Mouse (Mus musculus): ENCODE results near the gene 2810004N23Rik. TPM values are rescaled to one million over a fixed set of nuclear protein-coding genes. Genes with fewer than 3 reads are reported as not detected.
A peak's percentile ranks its signal among the peaks of the same experiment; 100 is the strongest.
"Not testable (repeated sequence)": the region's sequence is repeated elsewhere in the genome, so short reads cannot be mapped to it uniquely, and the experiment has no call there.

The 2810004N23Rik gene
- polyA plus RNA-seq, 1 experiment = 15.7 TPM

DNA sequence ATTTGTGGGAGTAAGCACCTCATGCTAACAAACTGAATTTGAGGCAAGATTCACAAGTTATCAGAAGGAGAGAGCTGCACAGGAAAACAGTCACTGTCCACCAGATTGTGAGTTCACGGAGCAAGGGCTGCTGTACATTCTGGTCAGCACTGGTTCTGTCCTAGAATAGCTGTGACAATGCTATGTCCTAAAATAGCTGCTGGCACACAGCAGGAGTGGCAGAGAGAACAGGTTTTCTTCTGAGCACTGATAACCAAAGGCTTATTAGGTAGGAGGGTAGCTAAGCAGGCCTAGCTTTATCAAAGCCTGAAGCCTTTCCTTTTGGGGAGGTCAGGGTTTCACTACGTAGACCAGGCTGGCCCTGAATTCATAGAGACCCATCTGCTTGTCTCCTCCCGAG, 2.7 kb downstream of the 2810004N23Rik start:
- DNase-seq = peak; percentile 37 to 67
- Histone ChIP-seq H3K4me1 (ENCODE audit: control insufficient read depth, insufficient read depth, low read length) (no peaks in the 10 kb centered on the region; the same call in 1 of the 2 replicates), H3K27me3 (ENCODE audit: control insufficient read depth, insufficient read depth, low read length) (no peaks in the 10 kb centered on the region), H3K4me3 (replicated peaks; ENCODE audit: insufficient read depth, low read depth, low read length) (no peak overlapping the region), H3K27ac (ENCODE audit: insufficient read depth, low read length) (peak overlapping the region; percentile 85)
- TF ChIP-seq POLR2A (IDR thresholded peaks at IDR 0.05; ENCODE audit: borderline replicate concordance, insufficient read depth, low read length) (no peak; the same call in 1 of the 2 replicates), CTCF (IDR thresholded peaks at IDR 0.05; ENCODE audit: borderline replicate concordance, insufficient read depth, low read depth, low read length) (no peak)
- WGBS = 24% methylated on average over 3 of the region's 3 CpGs

DNA sequence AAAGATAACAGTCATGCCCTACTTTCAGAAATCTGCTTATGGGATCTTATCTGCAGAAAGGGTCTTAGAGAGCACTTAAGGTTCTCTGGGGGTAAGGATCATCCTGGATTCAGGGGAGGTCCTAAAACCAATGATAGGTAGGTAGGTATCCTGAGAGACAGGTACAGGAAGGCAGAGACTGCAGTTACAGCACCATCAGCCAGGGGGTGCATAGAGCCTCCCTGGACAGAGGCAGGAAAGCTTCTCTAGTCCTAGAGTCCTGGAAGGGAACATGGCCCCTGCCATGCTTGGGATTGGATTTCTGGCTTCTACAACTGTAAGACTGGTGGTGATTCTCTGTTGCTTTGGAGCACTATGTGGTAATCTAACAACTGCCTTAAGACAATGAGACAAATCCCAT, 3.5 kb downstream of the 2810004N23Rik start:
- Histone ChIP-seq H3K4me3 (replicated peaks; ENCODE audit: insufficient read depth, low read depth, low read length) (no peak overlapping the region), H3K4me1 (ENCODE audit: control insufficient read depth, insufficient read depth, low read length) (no peaks in the 10 kb centered on the region; the same call in 1 of the 2 replicates), H3K27me3 (ENCODE audit: control insufficient read depth, insufficient read depth, low read length) (no peaks in the 10 kb centered on the region), H3K27ac (ENCODE audit: insufficient read depth, low read length) (no peak overlapping the region)
- peak; percentile 41; the same call in 1 of the 2 replicates for TF ChIP-seq CTCF (IDR thresholded peaks at IDR 0.05; ENCODE audit: borderline replicate concordance, insufficient read depth, low read depth, low read length)
- no peak for TF ChIP-seq POLR2A (IDR thresholded peaks at IDR 0.05; ENCODE audit: borderline replicate concordance, insufficient read depth, low read length)
- peak in 1 of 2 experiments; percentile 22 for DNase-seq

DNA sequence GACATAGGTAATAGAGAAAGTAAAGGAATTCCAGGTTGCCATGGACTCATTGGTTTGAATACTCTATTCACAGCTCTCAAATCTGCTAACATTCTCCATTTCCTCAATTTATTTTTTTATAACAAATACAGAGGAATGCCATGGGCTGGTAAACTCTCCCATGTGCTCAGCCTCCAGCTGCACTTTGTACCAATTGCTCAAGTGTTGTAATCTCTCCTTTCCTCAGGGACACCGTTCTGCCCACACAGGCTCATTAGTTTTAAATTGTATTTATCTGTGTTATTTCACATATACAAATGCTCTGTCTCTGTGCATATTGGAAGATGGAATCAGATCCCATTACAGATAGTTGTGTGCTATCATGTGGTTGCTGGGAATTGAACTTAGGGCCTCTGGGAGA, 9.4 kb downstream of the 2810004N23Rik start:
- Histone ChIP-seq H3K27ac (ENCODE audit: insufficient read depth, low read length) (no peak overlapping the region), H3K27me3 (ENCODE audit: control insufficient read depth, insufficient read depth, low read length) (no peaks in the 10 kb centered on the region), H3K4me3 (replicated peaks; ENCODE audit: insufficient read depth, low read depth, low read length) (no peak overlapping the region), H3K4me1 (ENCODE audit: control insufficient read depth, insufficient read depth, low read length) (no peaks in the 10 kb centered on the region)
- no peak for TF ChIP-seq CTCF (IDR thresholded peaks at IDR 0.05; ENCODE audit: borderline replicate concordance, insufficient read depth, low read depth, low read length)
- no peak for TF ChIP-seq POLR2A (IDR thresholded peaks at IDR 0.05; ENCODE audit: borderline replicate concordance, insufficient read depth, low read length)
- 100% methylated on average over 1 of the region's 1 CpGs for WGBS
- no peak for DNase-seq

DNA sequence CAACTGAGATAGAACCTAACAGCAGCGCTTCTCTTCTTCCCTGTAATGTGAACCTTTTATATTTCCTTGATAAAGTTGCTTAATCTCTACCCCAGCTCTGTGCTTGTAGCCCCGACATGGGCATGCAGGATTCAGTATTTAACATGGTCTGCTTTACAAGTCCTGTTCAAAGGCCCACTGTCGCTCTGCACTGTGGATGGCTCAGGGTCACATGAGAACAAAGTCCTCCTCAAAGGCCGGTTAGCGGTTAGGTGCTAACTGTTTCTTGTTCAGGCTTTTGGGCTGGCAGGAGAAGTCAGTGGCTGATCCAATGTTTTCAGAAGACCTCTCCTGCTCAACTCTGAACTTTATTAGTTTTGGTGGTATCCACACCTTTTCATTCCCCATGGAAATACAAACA, 17.3 kb downstream of the 2810004N23Rik start:
- peaks cover 8% of the 10 kb centered on the region; the same call in 1 of the 2 replicates for H3K4me1 ChIP-seq (ENCODE audit: control insufficient read depth, insufficient read depth, low read length)
- H3K27ac ChIP-seq (ENCODE audit: insufficient read depth, low read length) = no peak overlapping the region
- TF ChIP-seq CTCF (IDR thresholded peaks at IDR 0.05; ENCODE audit: borderline replicate concordance, insufficient read depth, low read depth, low read length) = no peak
- TF ChIP-seq POLR2A (IDR thresholded peaks at IDR 0.05; ENCODE audit: borderline replicate concordance, insufficient read depth, low read length) = no peak
- no peaks in the 10 kb centered on the region for H3K27me3 ChIP-seq (ENCODE audit: control insufficient read depth, insufficient read depth, low read length)
- DNase-seq = no peak
- 94% methylated on average over 5 of the region's 5 CpGs for WGBS
- H3K4me3 ChIP-seq (replicated peaks; ENCODE audit: insufficient read depth, low read depth, low read length) = no peak overlapping the region

DNA sequence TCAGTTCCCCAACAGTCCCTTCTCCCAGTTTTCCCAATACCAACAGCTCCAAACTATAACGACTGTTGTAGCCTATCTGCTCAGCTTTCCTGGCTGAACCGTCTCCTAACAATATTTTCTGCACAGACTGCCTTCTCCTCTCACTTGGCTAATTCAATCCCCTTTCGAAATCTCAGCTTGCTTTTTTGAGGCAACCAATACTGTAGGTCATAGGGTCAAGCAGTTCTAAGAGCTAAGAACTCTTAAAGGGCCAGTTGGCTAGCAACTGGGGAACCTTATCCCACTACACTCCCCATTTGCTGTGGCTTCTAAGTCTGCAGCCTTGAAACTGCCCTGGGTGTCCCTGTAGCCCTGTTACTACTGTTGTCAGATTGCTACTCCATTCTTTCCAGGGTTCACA, 17.8 kb downstream of the 2810004N23Rik start:
- Histone ChIP-seq H3K27ac (ENCODE audit: insufficient read depth, low read length) (no peak overlapping the region), H3K4me3 (replicated peaks; ENCODE audit: insufficient read depth, low read depth, low read length) (no peak overlapping the region), H3K27me3 (ENCODE audit: control insufficient read depth, insufficient read depth, low read length) (no peaks in the 10 kb centered on the region), H3K4me1 (ENCODE audit: control insufficient read depth, insufficient read depth, low read length) (peaks cover 8% of the 10 kb centered on the region; the same call in 1 of the 2 replicates)
- TF ChIP-seq POLR2A (IDR thresholded peaks at IDR 0.05; ENCODE audit: borderline replicate concordance, insufficient read depth, low read length) (no peak), CTCF (IDR thresholded peaks at IDR 0.05; ENCODE audit: borderline replicate concordance, insufficient read depth, low read depth, low read length) (no peak)
- WGBS = 75% methylated on average over 3 of the region's 3 CpGs
- no peak for DNase-seq

DNA sequence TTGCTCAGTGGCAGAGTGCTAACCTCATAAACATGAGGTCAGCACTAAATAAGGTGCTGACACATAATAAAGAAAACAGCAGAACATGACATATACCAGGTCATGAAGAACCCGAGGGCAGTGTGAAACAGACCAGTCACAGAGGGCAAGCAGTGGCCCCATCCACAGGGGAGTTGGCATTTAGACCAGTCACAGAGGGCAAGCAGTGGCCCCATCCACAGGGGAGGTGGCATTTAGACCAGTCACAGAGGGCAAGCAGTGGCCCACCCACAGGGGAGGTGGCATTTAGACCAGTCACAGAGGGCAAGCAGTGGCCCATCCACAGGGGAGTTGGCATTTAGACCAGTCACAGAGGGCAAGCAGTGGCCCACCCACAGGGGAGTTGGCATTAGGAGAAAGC, 20.0 kb downstream of the 2810004N23Rik start:
- 42% methylated on average over 1 of the region's 1 CpGs for WGBS
- DNase-seq; H3K27ac ChIP-seq (ENCODE audit: insufficient read depth, low read length); H3K4me1 ChIP-seq (ENCODE audit: control insufficient read depth, insufficient read depth, low read length); H3K27me3 ChIP-seq (ENCODE audit: control insufficient read depth, insufficient read depth, low read length); H3K4me3 ChIP-seq (replicated peaks; ENCODE audit: insufficient read depth, low read depth, low read length): not testable (repeated sequence)

DNA sequence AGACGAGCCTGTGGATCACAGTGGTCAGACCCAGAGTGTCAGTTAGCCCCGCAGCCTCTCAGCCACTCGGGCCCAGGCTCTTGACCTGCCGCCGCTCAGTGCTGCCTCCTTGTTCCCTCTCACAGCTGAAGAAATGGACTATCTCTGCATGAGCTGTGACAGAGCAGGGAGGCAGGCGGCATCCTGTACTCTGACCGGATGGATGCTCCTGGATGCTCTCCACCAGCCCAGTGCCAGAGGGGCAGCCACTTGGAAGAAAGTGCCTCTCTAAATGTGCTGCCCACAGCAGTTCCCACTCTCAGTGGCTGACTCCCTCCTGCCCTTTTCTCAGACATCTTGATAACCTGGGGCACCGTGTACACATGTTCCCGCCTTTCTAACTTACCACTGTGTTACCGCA, 21.1 kb downstream of the 2810004N23Rik start:
- DNase-seq = peak; percentile 42 to 49
- no peak overlapping the region for H3K27ac ChIP-seq (ENCODE audit: insufficient read depth, low read length)
- H3K4me1 ChIP-seq (ENCODE audit: control insufficient read depth, insufficient read depth, low read length) = peaks cover 8% of the 10 kb centered on the region; the same call in 1 of the 2 replicates
- TF ChIP-seq CTCF (IDR thresholded peaks at IDR 0.05; ENCODE audit: borderline replicate concordance, insufficient read depth, low read depth, low read length) (no peak), POLR2A (IDR thresholded peaks at IDR 0.05; ENCODE audit: borderline replicate concordance, insufficient read depth, low read length) (no peak)
- 39% methylated on average over 10 of the region's 10 CpGs for WGBS
- no peaks in the 10 kb centered on the region for H3K27me3 ChIP-seq (ENCODE audit: control insufficient read depth, insufficient read depth, low read length)
- no peak overlapping the region for H3K4me3 ChIP-seq (replicated peaks; ENCODE audit: insufficient read depth, low read depth, low read length)

DNA sequence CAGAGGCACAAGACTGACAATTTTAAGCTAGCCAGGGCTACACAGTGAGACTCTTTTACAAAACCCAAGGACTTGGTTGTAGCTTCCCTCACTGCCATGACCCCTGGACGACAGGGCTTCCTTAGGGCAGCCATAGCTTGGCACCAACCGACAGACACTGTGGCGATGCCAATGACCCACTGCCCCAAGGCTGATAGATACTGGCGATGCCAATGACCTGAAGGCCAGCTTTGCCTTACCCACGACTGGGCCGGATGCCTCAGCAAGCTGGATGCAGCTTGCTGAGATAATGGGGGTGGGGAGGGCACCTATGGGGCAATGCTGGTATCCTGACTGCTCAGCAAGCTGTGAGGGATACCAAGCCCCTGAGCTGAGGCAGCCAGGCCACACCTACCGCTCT, 22.0 kb downstream of the 2810004N23Rik start:
- H3K27ac ChIP-seq (ENCODE audit: insufficient read depth, low read length) = no peak overlapping the region
- no peak for DNase-seq
- WGBS = 93% methylated on average over 7 of the region's 7 CpGs
- TF ChIP-seq CTCF (IDR thresholded peaks at IDR 0.05; ENCODE audit: borderline replicate concordance, insufficient read depth, low read depth, low read length) = no peak
- TF ChIP-seq POLR2A (IDR thresholded peaks at IDR 0.05; ENCODE audit: borderline replicate concordance, insufficient read depth, low read length) = no peak
- no peaks in the 10 kb centered on the region for H3K27me3 ChIP-seq (ENCODE audit: control insufficient read depth, insufficient read depth, low read length)
- no peak overlapping the region for H3K4me3 ChIP-seq (replicated peaks; ENCODE audit: insufficient read depth, low read depth, low read length)
- peaks cover 8% of the 10 kb centered on the region; the same call in 1 of the 2 replicates for H3K4me1 ChIP-seq (ENCODE audit: control insufficient read depth, insufficient read depth, low read length)

Measured in cerebellum, adult 2 months (tissue).